Mouse (Mus musculus): Measurements from ENCODE around the gene Notch1.

DNA sequence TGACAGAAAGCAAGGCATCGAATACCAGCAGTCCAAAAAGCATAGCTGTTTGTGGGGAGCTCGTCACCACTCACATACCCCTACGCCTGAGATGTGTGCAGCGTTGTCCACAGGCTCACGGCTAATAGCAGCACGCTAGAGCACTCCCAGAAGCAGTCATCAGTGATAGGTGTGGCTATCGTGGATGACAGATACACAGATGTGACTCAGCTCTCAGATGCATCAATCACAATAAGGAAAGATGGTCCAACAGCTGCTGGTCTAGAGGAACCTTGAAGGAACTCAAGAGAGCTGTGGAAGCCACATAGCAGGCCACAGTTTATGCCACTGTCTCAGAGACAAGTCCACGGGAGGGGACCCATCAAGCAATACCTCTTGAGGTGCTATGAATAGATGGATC, 27.3 kb upstream of the Notch1 start:
- TF ChIP-seq CTCF (IDR thresholded peaks at IDR 0.05; ENCODE audit: low read depth, low read length) (no peak), POLR2A (IDR thresholded peaks at IDR 0.05; ENCODE audit: extremely low read depth, insufficient read depth, low read length) (no peak)
